Mouse (Mus musculus): ENCODE results near the gene Cebpa. TPM values are rescaled to one million over a fixed set of nuclear protein-coding genes. Genes with fewer than 3 reads are reported as not detected.
A peak's percentile ranks its signal among the peaks of the same experiment; 100 is the strongest.

The Cebpa gene
- polyA plus RNA-seq, 1 experiment: 105 TPM

DNA sequence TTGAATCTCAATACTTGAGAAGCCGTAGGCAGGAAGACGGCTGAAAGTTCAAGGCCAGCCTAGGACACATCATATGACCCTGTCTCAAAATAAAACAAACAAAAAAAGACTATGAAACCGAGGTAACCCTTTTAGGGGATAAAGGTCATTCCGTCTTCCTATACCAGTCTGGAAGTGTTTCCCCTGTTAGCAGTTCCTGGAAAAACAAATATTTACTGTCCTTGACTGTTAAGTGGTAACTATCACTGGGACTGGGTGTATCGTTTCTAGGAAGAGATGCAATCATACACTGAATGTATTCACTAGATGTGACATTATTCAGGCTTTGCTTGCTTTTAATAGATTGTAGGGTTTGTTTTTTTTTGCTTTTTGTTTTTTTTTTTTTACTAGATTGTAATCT is 28.5 kb upstream of the Cebpa start:
- Histone ChIP-seq H3K4me1 (ENCODE audit: control insufficient read depth, insufficient read depth, insufficient read length, low read length) (peaks cover 6% of the 10 kb centered on the region; the same call in 1 of the 2 replicates), H3K36me3 (ENCODE audit: control insufficient read depth, insufficient read depth, low read length) (no peaks in the 10 kb centered on the region), H3K4me3 (ENCODE audit: low read depth, low read length) (no peak overlapping the region), H3K27me3 (ENCODE audit: control insufficient read depth, insufficient read depth, low read length) (no peaks in the 10 kb centered on the region), H3K27ac (ENCODE audit: insufficient read depth, low read depth, low read length) (no peak overlapping the region)
- 44% methylated on average over 5 of the region's 5 CpGs for WGBS
- no peak for TF ChIP-seq CTCF (IDR thresholded peaks at IDR 0.05; ENCODE audit: extremely low read depth, insufficient read length, insufficient replicate concordance, low read depth, low read length)
- no peak for TF ChIP-seq POLR2A (IDR thresholded peaks at IDR 0.05; ENCODE audit: low read depth, low read length)

DNA sequence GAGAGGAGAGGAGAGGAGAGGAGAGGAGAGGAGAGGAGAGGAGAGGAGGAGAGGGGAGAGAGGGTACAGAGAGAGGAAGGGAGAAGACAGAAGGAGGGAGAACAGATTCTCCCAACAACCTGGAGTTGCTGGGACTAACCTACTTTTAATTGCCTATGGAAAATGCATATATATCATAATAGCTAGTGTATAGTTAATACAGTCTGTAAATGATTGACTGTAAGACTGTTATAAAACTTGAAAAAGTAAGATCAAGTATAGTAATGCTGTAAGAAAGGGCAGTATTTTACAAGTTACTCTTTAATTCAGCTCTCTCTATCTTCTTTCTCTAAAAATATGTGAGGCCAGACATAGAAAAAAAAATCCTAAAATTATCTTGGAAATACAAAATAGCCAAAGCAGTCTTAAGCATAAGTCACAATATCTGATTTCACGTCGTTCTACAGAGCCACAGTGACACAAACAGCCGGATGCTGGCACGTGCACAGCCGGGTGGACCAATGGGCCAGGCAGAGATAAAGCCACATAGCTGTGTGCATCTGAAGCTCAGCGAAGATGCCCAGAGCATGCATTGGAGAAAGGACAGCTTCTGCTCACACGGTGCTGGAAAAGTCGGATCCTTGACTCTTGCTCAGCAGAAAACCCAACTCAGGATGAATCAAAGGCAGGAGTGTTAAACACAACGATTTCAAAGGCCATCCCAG is 24.0 kb upstream of the Cebpa start:
- H3K36me3 ChIP-seq (ENCODE audit: control insufficient read depth, insufficient read depth, low read length): no peaks in the 10 kb centered on the region
- H3K4me3 ChIP-seq (ENCODE audit: low read depth, low read length): no peak overlapping the region
- 26% methylated on average over 9 of the region's 9 CpGs for WGBS
- H3K27ac ChIP-seq (ENCODE audit: insufficient read depth, low read depth, low read length): no peak overlapping the region
- no peaks in the 10 kb centered on the region for H3K27me3 ChIP-seq (ENCODE audit: control insufficient read depth, insufficient read depth, low read length)
- no peak for TF ChIP-seq POLR2A (IDR thresholded peaks at IDR 0.05; ENCODE audit: low read depth, low read length)
- TF ChIP-seq CTCF (IDR thresholded peaks at IDR 0.05; ENCODE audit: extremely low read depth, insufficient read length, insufficient replicate concordance, low read depth, low read length): no peak
- peaks cover 2% of the 10 kb centered on the region; the same call in 1 of the 2 replicates for H3K4me1 ChIP-seq (ENCODE audit: control insufficient read depth, insufficient read depth, insufficient read length, low read length)

DNA sequence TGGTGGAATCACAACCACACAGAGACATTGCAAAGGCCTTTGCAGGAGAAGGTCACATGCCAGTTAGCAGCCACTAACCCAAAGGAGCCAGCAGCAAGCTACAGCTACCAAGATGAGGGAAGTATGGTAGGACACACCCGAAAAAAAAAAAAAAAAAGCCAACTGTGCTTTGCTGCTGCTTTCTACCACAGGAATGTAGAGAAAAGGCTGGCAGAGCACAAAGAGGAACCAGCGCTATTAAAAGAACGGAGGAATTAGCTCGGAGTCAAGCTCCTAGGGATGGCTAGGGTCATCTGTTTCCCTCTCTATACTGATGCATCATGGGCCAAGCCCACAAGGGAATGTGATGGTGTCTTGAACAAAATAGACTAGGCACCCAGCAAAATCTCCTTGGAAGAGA is 20.3 kb upstream of the Cebpa start:
- Histone ChIP-seq H3K36me3 (ENCODE audit: control insufficient read depth, insufficient read depth, low read length) (no peaks in the 10 kb centered on the region), H3K4me1 (ENCODE audit: control insufficient read depth, insufficient read depth, insufficient read length, low read length) (peaks cover 2% of the 10 kb centered on the region; the same call in 1 of the 2 replicates), H3K4me3 (ENCODE audit: low read depth, low read length) (no peak overlapping the region), H3K27ac (ENCODE audit: insufficient read depth, low read depth, low read length) (no peak overlapping the region), H3K27me3 (ENCODE audit: control insufficient read depth, insufficient read depth, low read length) (no peaks in the 10 kb centered on the region)
- TF ChIP-seq CTCF (IDR thresholded peaks at IDR 0.05; ENCODE audit: extremely low read depth, insufficient read length, insufficient replicate concordance, low read depth, low read length): no peak
- no peak for TF ChIP-seq POLR2A (IDR thresholded peaks at IDR 0.05; ENCODE audit: low read depth, low read length)
- WGBS: 71% methylated on average over 4 of the region's 4 CpGs

DNA sequence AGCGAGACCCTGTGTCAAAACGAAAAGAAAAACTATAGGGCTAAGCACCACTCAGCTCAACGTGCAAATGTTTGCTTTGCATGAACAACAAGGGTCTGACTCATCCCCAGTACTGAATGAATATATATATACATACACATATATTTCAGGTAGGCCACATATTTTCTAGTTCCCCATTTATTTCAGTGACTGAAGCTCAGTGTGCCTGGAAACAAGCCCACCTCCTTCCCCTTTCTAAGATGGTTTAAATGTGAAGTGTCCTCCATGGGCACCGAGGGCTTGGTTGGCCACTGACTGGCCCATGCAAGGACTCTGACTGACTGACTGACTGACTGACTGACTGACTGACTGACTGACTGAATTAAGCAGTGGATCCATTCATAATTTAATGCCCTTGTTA is 19.6 kb upstream of the Cebpa start:
- TF ChIP-seq POLR2A (IDR thresholded peaks at IDR 0.05; ENCODE audit: low read depth, low read length): no peak
- TF ChIP-seq CTCF (IDR thresholded peaks at IDR 0.05; ENCODE audit: extremely low read depth, insufficient read length, insufficient replicate concordance, low read depth, low read length): no peak
- Histone ChIP-seq H3K27ac (ENCODE audit: insufficient read depth, low read depth, low read length) (no peak overlapping the region), H3K4me1 (ENCODE audit: control insufficient read depth, insufficient read depth, insufficient read length, low read length) (peaks cover 2% of the 10 kb centered on the region; the same call in 1 of the 2 replicates), H3K36me3 (ENCODE audit: control insufficient read depth, insufficient read depth, low read length) (no peaks in the 10 kb centered on the region), H3K4me3 (ENCODE audit: low read depth, low read length) (no peak overlapping the region), H3K27me3 (ENCODE audit: control insufficient read depth, insufficient read depth, low read length) (no peaks in the 10 kb centered on the region)
- 70% methylated on average over 4 of the region's 4 CpGs for WGBS

DNA sequence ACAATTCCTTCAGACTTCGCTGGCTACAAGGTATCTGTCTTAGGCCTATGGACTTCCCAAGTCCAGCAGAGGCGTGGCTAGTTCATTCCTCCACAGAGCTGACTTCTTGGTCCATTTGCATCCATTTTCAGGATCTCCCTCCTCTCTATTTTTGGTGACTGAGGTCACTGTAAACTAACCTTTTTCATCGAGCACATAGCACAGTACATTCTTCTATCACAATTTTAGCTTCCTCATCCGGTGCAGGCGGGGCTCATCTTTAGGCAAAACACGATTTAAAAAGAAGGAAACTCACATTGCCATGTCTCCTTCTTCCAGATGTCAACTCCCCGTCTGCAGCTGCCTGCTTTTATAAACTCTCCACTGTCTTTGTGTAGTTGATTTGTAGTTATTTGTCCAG is 12.5 kb upstream of the Cebpa start:
- no peaks in the 10 kb centered on the region for H3K27me3 ChIP-seq (ENCODE audit: control insufficient read depth, insufficient read depth, low read length)
- WGBS: 51% methylated on average over 7 of the region's 7 CpGs
- H3K4me1 ChIP-seq (ENCODE audit: control insufficient read depth, insufficient read depth, insufficient read length, low read length): peaks cover 8% of the 10 kb centered on the region; the same call in 1 of the 2 replicates
- no peaks in the 10 kb centered on the region for H3K36me3 ChIP-seq (ENCODE audit: control insufficient read depth, insufficient read depth, low read length)
- H3K27ac ChIP-seq (ENCODE audit: insufficient read depth, low read depth, low read length): no peak overlapping the region
- TF ChIP-seq CTCF (IDR thresholded peaks at IDR 0.05; ENCODE audit: extremely low read depth, insufficient read length, insufficient replicate concordance, low read depth, low read length) (no peak), POLR2A (IDR thresholded peaks at IDR 0.05; ENCODE audit: low read depth, low read length) (no peak)
- H3K4me3 ChIP-seq (ENCODE audit: low read depth, low read length): no peak overlapping the region

DNA sequence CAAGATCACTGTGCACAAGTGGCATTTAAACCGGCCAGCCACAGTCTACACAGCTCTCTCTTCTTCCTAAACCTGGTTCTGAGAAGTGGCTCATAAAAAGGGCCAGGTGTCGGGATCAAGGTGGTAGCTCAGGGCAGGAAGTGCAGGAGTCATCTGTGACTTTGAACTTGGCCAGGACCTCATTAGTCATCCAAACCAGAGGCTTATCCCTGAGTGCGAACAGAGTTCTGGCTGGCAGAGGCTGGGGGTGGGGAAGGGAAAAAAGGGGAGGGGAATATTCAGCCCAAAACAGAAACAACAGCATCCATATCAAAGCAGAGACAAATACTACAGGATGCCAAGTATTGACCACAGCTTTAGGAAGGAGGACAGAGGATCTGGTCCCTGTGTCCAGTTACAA is 11.5 kb upstream of the Cebpa start:
- 9% methylated on average over 3 of the region's 3 CpGs for WGBS
- peak overlapping the region; percentile 89 for H3K27ac ChIP-seq (ENCODE audit: insufficient read depth, low read depth, low read length)
- peaks cover 8% of the 10 kb centered on the region; the same call in 1 of the 2 replicates for H3K4me1 ChIP-seq (ENCODE audit: control insufficient read depth, insufficient read depth, insufficient read length, low read length)
- H3K27me3 ChIP-seq (ENCODE audit: control insufficient read depth, insufficient read depth, low read length): no peaks in the 10 kb centered on the region
- H3K4me3 ChIP-seq (ENCODE audit: low read depth, low read length): no peak overlapping the region
- no peaks in the 10 kb centered on the region for H3K36me3 ChIP-seq (ENCODE audit: control insufficient read depth, insufficient read depth, low read length)
- TF ChIP-seq POLR2A (IDR thresholded peaks at IDR 0.05; ENCODE audit: low read depth, low read length): no peak
- no peak for TF ChIP-seq CTCF (IDR thresholded peaks at IDR 0.05; ENCODE audit: extremely low read depth, insufficient read length, insufficient replicate concordance, low read depth, low read length)

DNA sequence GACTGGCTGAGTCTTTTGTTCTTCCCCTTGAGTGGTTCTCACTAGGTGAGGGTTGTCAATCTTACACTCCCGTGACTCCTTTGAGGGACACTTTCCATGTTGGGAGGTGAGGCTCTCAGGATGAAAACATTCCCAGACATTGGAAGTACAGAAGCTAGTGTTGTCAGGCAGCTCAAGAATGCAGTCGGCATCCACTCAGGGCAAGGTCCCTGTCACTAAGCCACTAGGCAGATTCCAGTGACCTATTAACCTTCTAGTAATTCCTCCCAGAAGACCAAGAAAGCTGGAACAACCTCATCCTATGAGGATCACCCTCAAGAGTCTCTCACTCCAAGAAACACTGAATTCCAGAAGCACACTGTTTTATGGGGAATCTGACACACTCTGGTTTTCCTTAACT is 11.0 kb upstream of the Cebpa start:
- no peaks in the 10 kb centered on the region for H3K36me3 ChIP-seq (ENCODE audit: control insufficient read depth, insufficient read depth, low read length)
- H3K27me3 ChIP-seq (ENCODE audit: control insufficient read depth, insufficient read depth, low read length): no peaks in the 10 kb centered on the region
- TF ChIP-seq CTCF (IDR thresholded peaks at IDR 0.05; ENCODE audit: extremely low read depth, insufficient read length, insufficient replicate concordance, low read depth, low read length) (no peak), POLR2A (IDR thresholded peaks at IDR 0.05; ENCODE audit: low read depth, low read length) (no peak)
- H3K4me1 ChIP-seq (ENCODE audit: control insufficient read depth, insufficient read depth, insufficient read length, low read length): peaks cover 8% of the 10 kb centered on the region; the same call in 1 of the 2 replicates
- H3K4me3 ChIP-seq (ENCODE audit: low read depth, low read length): no peak overlapping the region
- 24% methylated on average over 2 of the region's 2 CpGs for WGBS
- peak overlapping the region; percentile 89 for H3K27ac ChIP-seq (ENCODE audit: insufficient read depth, low read depth, low read length)

Data from small intestine, adult 2 months (tissue).